Mouse (Mus musculus) spleen, adult 18-20 months (tissue): ENCODE measurements at regions not wholly inside any gene's neighbourhood (a gene's known extent, or its start where the extent isn't known, plus 50 kb on each side); places are given as distances from the start of the nearest gene placed in this dataset.
"Not testable (repeated sequence)": the region's sequence is repeated elsewhere in the genome, so short reads cannot be mapped to it uniquely, and the experiment has no call there.

Experiments used
- DNase-seq, 2 experiments: peaks; one replicate each; pipeline ENCODE4 v3.0.0; 2022; ENCODE audit warnings: mixed read lengths in 2 of 2

DNA sequence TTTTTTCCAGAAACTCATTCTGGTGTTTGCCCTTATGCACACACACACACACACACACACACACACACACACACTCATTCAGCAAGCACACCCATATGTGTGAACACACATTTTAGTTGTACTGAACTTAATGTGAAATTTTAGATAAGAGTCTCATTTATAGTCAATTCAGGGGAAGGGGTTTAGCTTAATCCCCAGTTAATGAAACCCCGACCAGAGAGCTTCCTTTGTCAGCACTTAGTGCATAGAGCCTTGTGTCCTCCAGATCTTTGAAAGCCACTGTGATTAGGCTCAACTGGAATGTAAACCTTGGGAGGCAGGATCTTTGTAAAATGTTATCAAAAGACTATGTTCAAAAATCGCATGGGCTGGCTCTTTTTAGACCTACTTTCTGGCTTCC is 53.4 kb downstream of the Rps12 start:
- DNase-seq, result no peak

DNA sequence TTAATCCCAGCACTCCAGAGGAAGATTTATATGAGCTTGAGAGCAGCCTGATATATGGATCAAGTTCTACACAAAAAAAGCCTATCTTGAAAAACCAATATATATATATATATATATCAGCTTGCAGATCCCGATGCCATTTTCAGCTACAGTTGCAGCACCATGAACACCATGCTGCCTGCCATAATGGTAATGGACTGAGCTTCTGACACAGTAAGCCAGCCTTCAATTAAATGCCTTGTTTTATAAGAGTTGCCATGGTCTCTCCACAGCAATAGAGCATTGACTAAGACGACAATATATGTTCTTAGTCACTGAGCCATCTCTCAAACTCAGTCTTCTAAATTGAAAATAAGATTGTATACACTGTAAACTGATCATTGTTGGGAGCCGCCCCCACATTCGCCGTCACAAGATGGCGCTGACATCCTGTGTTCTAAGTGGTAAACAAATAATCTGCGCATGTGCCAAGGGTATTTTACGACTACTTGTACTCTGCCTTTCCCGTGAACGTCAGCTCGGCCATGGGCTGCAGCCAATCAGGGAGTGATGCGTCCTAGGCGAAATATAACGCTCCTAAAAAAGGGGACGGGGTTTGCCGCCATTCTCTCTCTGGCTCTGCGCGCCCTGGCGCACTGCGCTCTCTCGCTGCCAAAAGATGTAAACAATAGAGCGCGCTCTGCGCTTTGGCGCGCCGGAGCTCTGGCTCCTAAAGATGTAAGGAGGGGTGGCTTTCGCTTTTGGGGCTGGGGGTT is 60.9 kb downstream of the Rps12 start:
- not testable (repeated sequence) for DNase-seq

DNA sequence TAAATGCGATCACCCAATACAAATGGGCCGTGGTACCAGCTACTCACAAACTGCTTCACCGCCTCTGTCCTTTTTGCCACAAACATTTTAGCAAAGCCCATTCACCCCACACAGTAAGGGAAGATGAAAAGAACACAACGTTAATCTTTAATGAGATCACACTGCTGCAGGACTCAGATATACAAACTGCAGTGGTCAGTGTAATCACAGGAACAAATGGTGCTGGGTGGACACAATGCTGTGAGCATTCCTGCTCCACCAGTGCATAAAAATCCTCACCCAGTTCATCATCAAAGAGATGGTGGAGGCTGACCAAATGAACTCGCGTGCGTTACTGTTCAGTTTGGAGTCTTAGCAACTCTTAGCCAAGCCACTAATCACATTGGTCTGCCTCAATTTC is 69.0 kb downstream of the Rps12 start:
- DNase-seq, result no peak

DNA sequence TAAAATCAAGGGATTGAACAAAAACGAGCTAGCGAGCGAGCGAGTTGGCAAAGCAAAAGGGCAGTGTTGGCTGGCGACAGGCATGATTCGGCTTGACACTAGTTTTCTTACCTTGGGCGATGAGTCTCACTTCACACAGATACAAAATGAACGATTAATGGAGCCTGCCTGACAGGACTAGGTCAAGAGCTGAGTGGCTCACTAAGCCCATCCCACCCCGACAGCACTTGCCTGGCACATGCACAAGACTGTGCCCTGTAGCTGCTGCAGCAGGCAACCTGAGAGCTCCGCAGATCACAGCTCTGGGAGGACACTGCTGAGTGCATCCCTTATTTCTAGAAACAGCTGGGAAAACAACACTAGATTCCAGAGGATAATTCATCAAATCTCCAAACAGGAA is 71.6 kb downstream of the Rps12 start:
- no peak for DNase-seq

DNA sequence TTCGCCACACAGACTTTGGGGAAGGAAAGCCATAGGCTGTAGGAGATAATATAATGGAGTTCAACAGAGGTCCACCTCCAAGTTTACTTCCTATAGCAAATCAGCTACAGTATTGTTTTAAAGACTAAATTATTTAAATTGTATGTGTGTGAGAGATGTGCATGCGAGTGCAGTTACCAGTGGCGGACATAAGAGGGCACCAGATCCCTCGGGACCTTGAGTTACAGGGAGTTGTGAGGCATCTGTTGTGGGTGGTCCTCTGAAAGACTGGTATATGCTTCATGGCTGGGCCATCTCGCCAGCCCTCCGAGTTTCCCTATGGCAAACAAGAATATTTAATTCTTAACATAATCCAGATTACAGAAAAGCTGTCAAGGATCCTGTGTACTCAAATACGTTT is 72.0 kb downstream of the Rps12 start:
- DNase-seq, result no peak

DNA sequence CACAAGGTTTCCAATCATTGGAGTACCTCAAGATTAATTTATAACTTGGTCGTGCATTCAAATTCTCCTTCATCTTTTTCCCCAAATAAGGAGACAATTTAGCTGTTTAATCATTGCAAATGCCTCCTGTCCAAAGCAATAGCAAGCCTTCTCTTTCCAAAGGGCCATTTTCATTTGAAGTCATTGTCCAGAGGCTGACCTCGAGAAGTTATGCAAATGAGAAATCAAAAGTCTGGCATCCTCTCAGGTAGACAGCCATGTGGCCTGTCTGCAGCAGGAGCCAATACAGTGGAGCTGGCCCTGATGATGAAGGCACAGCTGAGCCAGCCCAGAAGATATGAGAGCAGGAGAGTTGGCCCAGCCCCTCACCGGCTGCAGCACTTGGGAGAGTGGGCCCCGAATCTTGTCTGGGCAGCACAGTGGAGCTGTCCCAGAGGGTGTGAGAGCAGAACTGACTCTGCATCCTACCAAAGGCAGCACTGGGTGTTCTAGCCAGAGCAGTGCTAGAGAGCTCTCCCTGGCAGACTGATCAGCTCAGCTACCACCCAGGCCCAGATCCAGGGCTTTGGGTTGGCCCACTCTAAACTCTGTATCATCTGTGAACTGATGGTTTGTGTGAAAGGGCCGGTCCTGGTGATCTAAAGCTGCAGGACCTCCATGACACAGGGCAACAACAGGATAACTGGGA is 74.2 kb downstream of the Rps12 start:
- DNase-seq, result no peak

DNA sequence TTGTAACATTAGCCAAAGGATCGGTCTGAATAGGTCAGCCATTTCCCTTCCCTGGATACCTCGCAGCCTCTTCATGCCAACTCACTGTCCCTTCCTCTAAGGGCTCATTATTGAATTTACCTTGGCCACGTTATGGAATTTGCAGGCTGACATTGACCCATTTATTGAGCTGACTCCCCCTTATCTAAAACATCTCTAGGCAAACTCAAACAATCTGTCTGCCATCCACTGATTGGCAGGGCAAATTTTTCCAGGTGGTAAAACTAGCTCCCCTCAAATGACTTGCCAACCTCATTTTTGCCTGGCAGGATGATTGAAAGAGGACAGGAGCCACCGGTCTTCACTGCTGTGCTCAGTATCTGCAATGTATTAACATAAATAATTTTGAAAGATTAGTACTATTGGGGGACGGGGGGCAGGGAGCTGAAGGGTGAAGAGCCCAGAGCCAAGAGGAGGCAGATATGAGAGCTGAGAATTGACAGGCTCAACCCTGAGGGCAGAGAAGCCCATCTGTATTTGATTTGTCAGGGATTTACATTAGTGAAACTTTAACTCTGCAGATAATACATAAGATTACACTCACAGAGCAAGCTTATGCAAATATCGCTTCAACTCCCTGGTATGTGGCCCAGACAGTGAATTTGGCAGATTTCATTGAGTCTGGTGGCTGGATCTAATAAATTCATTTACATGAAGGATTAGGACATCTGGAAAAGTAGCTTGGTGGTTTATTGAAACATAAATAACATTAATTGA is 75.5 kb downstream of the Rps12 start:
- DNase-seq, result no peak

DNA sequence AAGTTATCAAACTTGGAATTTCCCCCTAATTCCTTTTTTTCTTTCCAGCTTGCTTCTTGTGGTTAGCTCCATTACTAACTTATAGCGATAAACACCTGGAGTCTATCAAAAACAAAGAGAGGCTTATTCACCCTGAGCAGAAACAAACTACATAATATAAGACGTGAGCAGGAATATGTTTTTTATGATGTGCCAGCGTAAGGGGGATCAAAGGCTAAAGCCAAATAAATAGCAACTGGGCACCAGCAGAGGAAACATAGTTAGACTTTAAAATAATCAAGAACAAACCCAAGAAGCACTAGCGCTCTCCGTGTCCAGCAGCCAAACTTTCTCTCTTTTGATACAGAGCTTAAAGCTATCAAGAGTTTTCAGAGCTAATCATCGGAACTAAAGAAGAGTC is 76.1 kb downstream of the Rps12 start:
- DNase-seq, result no peak

DNA sequence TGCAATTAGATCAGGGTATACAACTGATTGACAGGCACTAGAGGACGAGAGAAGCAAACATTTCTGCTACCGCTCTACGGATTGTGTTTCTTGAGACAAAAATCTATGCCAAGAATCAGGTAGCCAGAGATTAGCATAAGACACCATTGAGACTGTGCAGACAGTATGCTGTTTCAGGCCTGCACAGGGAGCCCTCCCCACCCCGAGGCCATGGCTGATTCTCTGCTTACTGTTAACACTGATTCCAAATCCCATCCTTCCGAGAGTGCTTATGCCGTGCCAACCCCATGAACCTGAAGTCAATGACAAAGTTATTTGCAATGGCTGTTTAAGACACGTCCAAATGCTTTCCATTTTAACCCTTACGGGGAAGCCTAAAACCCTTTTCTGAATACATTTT is 78.8 kb downstream of the Rps12 start:
- no peak for DNase-seq

DNA sequence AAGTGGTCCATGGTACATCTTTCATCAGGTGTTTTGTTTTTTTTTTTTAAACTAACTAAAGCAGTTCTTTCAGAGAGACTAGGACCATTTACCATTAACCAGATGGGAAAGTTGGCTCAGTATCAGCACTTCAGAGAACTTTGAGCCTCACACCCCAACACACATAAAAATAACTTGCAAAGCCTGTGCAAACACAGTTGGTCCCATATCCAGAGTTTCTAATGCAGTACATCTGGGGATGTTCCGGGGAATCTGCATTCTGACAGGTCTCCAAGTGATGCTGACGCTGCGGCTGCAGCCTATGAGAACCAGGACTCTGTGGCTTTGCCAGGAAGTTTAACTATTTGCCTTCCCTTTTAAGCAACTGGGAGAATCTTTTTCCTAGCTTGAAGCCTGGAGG is 79.9 kb downstream of the Rps12 start:
- DNase-seq, result no peak

DNA sequence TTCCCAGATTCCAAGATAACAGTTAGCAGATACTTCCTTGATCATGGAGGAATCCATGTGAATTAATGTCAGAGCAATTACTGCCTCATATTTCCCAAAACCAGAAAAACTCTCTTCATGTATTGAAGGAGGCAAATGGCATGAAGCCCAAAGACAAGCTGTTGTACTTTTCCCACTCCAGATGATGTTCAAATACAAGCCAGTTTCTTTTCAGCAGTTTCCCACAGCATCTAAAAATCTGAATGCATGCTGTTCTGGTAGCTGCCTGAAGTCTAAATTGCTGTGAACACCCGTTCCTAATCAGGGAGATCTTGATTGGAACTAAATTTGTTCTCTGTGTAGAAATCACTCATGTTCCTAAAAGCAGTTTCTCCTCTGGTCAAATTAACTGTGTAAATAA is 83.0 kb downstream of the Rps12 start:
- DNase-seq, result no peak

DNA sequence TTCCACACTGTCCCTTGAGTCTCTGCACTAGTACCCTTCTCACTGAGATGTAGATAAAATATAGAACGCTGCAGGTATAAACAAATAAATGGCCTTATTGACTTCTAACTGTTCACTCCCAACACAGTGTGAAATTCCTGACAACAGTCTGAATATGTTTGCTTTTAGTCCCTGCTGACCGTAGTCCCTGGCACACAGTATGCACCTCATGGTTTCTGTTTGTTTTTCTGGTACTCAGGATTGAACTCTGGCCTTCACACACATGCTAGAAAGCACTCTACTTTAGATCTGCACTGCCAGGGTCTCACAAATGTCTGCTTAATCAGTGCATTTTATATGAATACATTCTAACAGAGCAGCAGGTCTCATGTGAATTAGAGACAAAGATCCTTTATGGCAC is 95.8 kb downstream of the Rps12 start:
- DNase-seq, result no peak

DNA sequence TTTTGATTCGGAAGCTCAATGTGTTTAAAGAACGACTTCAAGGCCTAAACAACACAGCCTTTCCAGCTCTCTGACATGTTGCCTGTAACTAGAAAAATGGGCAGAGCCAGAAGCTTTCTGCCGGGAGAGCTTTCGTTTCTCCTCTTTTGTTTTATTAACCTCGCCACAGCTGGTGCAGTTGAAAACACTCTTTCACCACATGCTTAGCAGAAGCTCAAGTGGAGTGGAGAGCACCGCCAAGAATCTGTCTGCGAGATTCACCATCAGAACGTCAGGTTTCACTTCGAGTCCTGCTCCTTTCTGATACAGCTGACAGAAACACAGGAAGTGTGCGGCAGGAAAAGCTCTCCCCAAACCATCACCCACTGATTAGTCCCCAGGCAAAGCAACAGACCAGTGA is 100.1 kb downstream of the Rps12 start:
- DNase-seq, result no peak

DNA sequence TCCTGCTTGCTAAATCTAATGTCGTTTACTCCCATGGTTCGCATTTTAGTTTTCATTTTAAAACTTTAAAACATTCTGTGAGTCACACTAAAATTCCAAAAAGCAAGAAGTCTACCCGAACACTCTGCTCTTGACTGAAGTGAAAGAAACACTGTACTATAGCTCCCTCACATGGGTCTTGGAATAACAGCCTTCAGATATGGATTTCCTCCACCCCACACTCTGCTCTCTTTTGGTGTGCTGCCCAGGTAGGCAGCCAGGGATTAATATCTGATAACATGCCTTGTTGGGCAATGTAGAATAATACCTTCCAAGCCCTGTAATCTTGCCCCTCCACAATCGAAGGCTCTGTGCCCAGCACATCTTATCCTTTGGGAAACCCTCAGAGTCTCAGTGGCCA is 104.0 kb downstream of the Rps12 start:
- no peak for DNase-seq

DNA sequence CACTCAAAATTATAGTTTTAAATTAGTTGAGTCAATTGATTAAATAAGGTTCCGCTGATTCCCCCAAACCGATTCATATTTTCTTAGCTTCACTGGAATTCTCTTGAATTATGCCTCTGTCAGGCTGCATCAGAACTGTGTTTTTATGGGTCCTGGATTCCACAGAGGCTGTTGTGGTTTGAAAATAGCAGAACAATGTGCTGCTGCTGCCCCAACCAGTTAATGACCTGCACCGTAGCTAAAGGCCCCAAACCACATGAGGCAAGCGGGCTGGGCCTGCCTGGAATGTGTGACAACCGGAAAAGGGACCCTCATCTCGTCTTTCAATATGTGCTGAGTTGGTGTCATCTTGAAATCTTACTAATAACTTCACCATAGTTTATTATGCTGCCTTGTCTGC is 111.2 kb downstream of the Rps12 start:
- DNase-seq, result no peak

DNA sequence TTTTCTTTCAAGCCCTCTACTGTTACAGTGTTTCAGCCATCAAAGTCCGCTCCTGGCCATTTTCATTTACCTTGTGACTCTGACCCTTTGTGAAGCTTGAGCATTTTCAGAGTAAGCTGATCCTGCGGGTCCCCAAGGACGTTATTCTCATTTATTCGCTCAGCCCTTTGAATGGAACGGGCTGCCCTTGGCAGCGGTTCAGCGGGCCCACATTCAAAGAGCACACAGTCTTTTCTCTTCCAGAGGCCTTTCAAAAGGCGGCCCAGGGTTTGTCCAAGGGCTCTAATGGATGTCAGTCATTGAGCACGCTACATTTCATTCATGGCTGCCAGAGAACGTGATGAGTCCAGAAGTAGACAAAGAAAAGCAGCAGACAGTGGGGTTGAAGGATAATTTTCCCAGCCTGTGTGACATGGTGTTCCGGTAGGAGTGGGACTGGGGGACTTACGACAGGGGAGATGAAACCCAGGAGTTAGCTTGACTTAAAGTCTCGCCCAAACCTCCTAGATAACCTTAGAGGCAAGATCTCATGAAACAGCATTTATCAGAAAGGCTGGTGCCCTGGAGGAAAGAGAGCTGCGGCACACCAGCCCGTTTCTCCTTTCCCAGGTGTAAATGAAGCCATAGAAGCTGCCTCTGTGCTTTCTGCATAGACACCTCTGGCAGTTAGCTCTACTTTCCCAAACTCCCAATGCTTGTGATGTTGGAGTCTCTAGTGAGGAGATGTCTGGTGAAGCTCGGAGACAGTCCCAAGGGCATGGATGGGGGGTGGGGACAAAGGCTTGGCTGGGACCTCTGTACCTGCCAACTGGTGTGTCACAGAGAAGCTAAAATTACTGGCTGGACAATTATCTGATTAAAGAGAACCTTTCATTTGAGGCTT is 112.2 kb downstream of the Rps12 start:
- DNase-seq, result no peak

DNA sequence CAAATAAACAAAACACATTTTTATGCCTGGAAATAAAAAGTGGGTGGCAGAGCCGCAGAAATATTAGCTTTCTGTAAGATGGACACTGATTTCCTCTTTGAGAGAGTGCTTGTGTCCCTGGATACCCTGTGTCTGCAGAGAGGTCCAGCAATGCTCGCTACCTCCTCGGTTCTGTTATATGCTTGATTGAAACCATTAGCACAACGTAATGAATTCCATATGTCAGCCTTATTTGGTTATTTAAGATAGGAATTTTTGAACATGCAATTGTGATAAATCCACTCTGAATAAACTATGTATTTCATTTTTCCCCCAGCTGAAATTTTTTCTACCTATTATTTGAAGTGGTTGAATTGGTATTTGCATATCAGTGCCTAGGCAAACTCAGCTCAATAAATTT is 114.8 kb downstream of the Rps12 start:
- DNase-seq, result no peak

DNA sequence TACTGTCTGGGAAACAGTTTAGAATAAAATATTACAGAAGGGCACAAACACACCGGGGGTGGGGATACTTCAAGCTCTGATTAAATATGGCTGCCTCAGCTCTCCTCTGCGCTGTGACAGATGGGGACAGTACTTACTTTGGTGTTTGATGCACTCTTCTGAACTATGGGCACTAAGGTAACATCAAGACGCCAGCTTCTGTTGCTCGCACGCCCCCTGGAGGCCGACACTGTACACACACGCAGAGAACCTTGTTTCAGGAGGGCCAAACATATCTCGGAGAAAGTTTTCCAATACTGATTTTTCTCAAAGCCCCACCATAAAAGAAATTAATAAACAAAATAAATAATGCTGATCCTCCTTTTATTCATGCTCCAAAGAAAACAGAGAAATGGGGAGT is 115.6 kb downstream of the Rps12 start:
- peak in 1 of 2 experiments; percentile 3 for DNase-seq

DNA sequence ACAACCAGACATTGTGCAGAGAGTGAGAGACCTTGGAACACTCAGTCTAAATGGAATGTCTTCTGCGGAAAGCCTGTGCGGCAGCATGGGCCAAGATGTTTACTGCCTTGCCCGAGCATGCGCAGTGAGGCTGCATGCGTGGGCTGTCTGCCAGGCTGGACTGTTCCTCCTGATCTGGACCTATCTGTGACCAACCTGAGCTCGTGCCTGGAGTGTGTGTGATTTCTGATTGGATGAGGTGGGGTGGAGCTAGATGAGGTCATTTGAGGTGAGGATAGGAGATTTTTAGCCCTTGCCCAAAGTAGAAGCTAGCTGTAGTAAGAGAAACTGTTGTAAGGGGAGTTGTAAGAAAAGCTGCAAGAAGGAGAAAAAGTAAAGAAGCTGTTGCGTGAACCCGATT is 121.2 kb downstream of the Rps12 start:
- not testable (repeated sequence) for DNase-seq

DNA sequence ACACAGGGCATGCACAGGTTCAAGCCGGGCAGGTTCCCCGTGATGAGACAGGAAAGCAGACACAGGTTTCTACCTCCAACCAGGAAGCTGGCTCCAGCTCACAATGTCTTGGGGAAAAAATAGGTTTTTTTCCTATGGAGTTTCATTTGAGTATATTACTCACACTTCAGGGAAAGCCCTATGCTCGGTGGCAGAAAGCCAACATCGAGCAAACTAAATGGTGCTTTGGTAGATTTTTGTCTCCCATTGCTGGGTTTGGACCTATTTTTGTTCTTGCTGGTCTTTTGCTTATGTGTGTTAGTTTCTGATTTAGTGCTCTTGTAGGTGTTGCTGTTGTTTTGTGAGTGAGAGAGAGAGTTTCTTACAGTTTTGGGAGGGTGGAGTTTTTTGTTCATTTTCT is 160.9 kb downstream of the Rps12 start:
- DNase-seq, result no peak

DNA sequence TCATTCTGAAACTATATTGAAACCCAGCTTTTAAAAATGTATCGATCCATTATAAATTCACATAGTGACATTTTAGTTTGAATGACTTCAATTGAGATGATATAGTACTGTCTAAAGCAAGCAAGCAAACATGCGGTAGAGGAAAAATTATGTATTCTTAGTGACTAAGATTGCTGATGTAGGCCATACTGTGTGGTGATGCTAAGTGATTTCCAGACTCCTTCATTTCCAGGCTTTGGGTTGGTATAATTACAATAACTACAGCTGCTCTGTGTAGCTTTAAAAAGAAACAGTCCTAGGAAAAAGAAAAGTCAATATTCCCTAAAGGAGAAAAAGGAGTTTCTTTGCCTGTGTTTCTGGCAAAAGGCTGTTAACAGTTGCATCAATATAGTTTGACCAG is 175.0 kb downstream of the Rps12 start:
- no peak for DNase-seq

DNA sequence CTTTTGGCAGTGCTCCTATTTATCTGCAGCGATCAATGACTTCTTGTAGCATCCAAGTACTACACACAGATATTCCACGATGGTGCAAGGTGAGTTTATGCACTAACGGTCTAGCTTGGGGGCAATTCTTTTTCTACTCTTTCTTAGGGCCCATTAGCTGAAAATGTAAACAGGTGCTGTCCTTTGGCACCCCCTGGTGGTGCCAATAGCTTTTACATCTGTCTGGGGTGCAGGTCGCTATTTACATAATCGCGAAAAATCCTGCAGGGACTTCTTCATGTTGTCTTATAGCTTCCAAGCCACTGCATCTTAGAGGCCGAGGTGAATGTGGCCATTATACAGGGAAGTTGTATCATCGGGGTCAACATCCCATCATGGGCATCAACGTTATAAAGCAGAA is 175.9 kb downstream of the Rps12 start:
- DNase-seq, result no peak

DNA sequence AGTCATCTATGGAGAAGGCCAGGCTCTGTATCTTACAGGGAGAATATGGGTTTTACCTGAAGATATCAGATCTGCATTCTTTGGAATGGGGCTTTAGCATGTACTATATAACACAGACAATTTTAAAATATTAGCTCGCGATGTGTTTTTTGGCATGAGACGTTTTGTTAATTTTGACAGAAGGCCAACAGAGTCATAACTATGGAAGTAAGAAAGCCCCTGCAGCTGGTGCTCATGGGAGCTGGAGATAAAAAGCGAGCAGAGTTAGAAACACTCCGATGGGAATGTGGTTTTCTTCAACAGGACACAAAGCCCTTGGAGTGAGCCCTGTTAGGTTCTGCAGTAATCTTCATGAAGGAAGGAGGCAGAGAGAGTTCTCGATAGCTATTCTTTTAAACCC is 176.6 kb downstream of the Rps12 start:
- DNase-seq, result no peak
